Mouse (Mus musculus) liver, embryonic 14.5 days (tissue): ENCODE results near the gene Ect2l.

Experiments
- CTCF ChIP-seq: IDR thresholded peaks from 2 replicates; pipeline ENCODE4 v1.5.1; 2016; ENCODE audit warnings: antibody characterized with exemption, low read depth, control low read depth
- EP300 ChIP-seq: IDR thresholded peaks from 2 replicates; pipeline ENCODE4 v1.6.1; 2016; ENCODE audit warnings: antibody characterized with exemption, low read depth

GRCm38 (mm10) chr10:18189498-18189897 is 21.2 kb downstream of the Ect2l start:
- TF ChIP-seq EP300 (no peak), CTCF (no peak)
